Mouse (Mus musculus) heart, embryonic 16.5 days (tissue): ENCODE data around the gene Batf. TPM values are rescaled to one million over a fixed set of nuclear protein-coding genes. Genes with fewer than 3 reads are reported as not detected.

Experiments used
- ATAC-seq: fragments of 200-750 bp; cut with Nextera tagmentation; replicated peaks from 2 replicates; pipeline ENCODE4 v1.8.0; 2017; ENCODE audit warnings: moderate number of reproducible peaks; ENCODE audit not compliant: insufficient read depth, low FRiP score; ENCODE audit errors: extremely low read depth
- H3K27ac ChIP-seq: fragments of 300-500 bp; sonication (generic); 2 replicates; pipeline ENCODE4 v1.5.1; 2014; ENCODE audit warnings: mild to moderate bottlenecking, low read length, control low read depth, moderate library complexity
- H3K27me3 ChIP-seq: fragments of 300-500 bp; sonication (generic); 2 replicates; pipeline ENCODE4 v1.6.1; 2014; ENCODE audit warnings: low read length, mixed read lengths; ENCODE audit not compliant: control insufficient read depth, insufficient read depth
- H3K36me3 ChIP-seq: fragments of 300-500 bp; sonication (generic); 2 replicates; pipeline ENCODE4 v1.6.1; 2014; ENCODE audit not compliant: control insufficient read depth, insufficient read depth
- H3K4me1 ChIP-seq: fragments of 300-500 bp; sonication (generic); 2 replicates; pipeline ENCODE4 v1.6.1; 2014; ENCODE audit warnings: low read length, mixed read lengths; ENCODE audit not compliant: control insufficient read depth, insufficient read depth
- H3K4me2 ChIP-seq: fragments of 300-500 bp; sonication (generic); 2 replicates; pipeline ENCODE4 v1.6.1; 2014; ENCODE audit warnings: low read depth, mild to moderate bottlenecking, control low read depth, low read length
- H3K4me3 ChIP-seq: fragments of 300-500 bp; sonication (generic); 2 replicates; pipeline ENCODE4 v1.5.1; 2014; ENCODE audit warnings: mild to moderate bottlenecking, control low read depth, low read length
- H3K9ac ChIP-seq: fragments of 300-500 bp; sonication (generic); 2 replicates; pipeline ENCODE4 v1.6.1; 2014; ENCODE audit warnings: low read length, control low read depth
- H3K9me3 ChIP-seq: fragments of 300-500 bp; sonication (generic); replicated peaks from 2 replicates; pipeline ENCODE4 v1.6.1; 2016; ENCODE audit warnings: low read length; ENCODE audit not compliant: control insufficient read depth
- WGBS: fragments of 180-500 bp; shearing (Covaris S2); extraction: QIAGEN DNeasy Blood & Tissue Kit; methylation state at CpG from one replicate; pipeline ENCODE4 v1.1.7; 2014; 5-methylcytosine and 5-hydroxymethylcytosine counted together
- microRNA-seq: library from miRNA; unstranded; fragments of <30 nt; microRNA quantifications from one replicate; pipeline ENCODE4, GENCODE M21; 2017
- polyA plus RNA-seq: library from polyadenylated mRNA; unstranded; fragments of >200 nt; fragmentation: Nextera tagmentation; extraction: Ambion mirVana; gene quantifications from 2 replicates; pipeline ENCODE4 v1.2.1, GENCODE M21; 2015

Batf gene
- polyA plus RNA-seq, 1 experiment from 2014 or later: 6.8 TPM

- no peaks in the 10 kb centered on the region for H3K9me3 ChIP-seq
- H3K4me3 ChIP-seq: no peak overlapping the region
- no peaks in the 10 kb centered on the region for H3K27me3 ChIP-seq
- H3K4me1 ChIP-seq: peaks cover 6% of the 10 kb centered on the region; the same call in 1 of the 2 replicates
- no peak overlapping the region for H3K4me2 ChIP-seq
- no peaks in the 10 kb centered on the region for H3K36me3 ChIP-seq
- no peak overlapping the region for H3K27ac ChIP-seq
- no peak for ATAC-seq
- H3K9ac ChIP-seq: no peak overlapping the region
- WGBS: 84% methylated on average over 9 of the region's 9 CpGs
Observed at GRCm38 (mm10) chr12:85749861-85750260, 63.4 kb downstream of the Batf start.

GRCm38 (mm10) chr12:85752116-85752515 lies 65.6 kb downstream of the Batf start:
- Histone ChIP-seq H3K36me3 (no peaks in the 10 kb centered on the region), H3K27me3 (no peaks in the 10 kb centered on the region), H3K4me2 (no peak overlapping the region), H3K27ac (no peak overlapping the region), H3K4me3 (no peak overlapping the region), H3K4me1 (0 out of 2 replicates have a peak, but pooled peaks cover 2% of the 10 kb centered on the region), H3K9me3 (no peaks in the 10 kb centered on the region), H3K9ac (no peak overlapping the region)
- WGBS: 84% methylated on average over 6 of the region's 6 CpGs
- ATAC-seq: no peak

- 43% methylated on average over 2 of the region's 2 CpGs for WGBS
- Histone ChIP-seq H3K4me2 (no peak overlapping the region), H3K4me1 (0 out of 2 replicates have a peak, but pooled peaks cover 2% of the 10 kb centered on the region), H3K27me3 (no peaks in the 10 kb centered on the region), H3K36me3 (no peaks in the 10 kb centered on the region), H3K9ac (no peak overlapping the region), H3K4me3 (no peak overlapping the region), H3K27ac (no peak overlapping the region), H3K9me3 (no peaks in the 10 kb centered on the region)
- ATAC-seq: no peak
Observed at GRCm38 (mm10) chr12:85753223-85753622, 66.8 kb downstream of the Batf start.

GRCm38 (mm10) chr12:85754611-85755265 lies 68.3 kb downstream of the Batf start:
- 0 out of 2 replicates have a peak, but pooled peaks cover 2% of the 10 kb centered on the region for H3K4me1 ChIP-seq
- H3K9ac ChIP-seq: no peak overlapping the region
- 56% methylated on average over 5 of the region's 5 CpGs for WGBS
- H3K27ac ChIP-seq: no peak overlapping the region
- no peak for ATAC-seq
- H3K9me3 ChIP-seq: no peaks in the 10 kb centered on the region
- H3K4me3 ChIP-seq: no peak overlapping the region
- no peaks in the 10 kb centered on the region for H3K27me3 ChIP-seq
- H3K36me3 ChIP-seq: no peaks in the 10 kb centered on the region
- no peak overlapping the region for H3K4me2 ChIP-seq

GRCm38 (mm10) chr12:85756455-85756854 lies 70.0 kb downstream of the Batf start:
- Histone ChIP-seq H3K9me3 (no peaks in the 10 kb centered on the region), H3K9ac (no peak overlapping the region), H3K27ac (no peak overlapping the region), H3K27me3 (no peaks in the 10 kb centered on the region), H3K36me3 (no peaks in the 10 kb centered on the region), H3K4me1 (peaks cover 4% of the 10 kb centered on the region; the same call in 1 of the 2 replicates), H3K4me2 (no peak overlapping the region), H3K4me3 (no peak overlapping the region)
- ATAC-seq: no peak
- WGBS: 57% methylated on average over 3 of the region's 3 CpGs

- Histone ChIP-seq H3K9me3 (no peaks in the 10 kb centered on the region), H3K27me3 (no peaks in the 10 kb centered on the region), H3K9ac (no peak overlapping the region), H3K4me2 (no peak overlapping the region), H3K4me3 (no peak overlapping the region), H3K27ac (no peak overlapping the region), H3K36me3 (no peaks in the 10 kb centered on the region), H3K4me1 (peaks cover 8% of the 10 kb centered on the region; the same call in 1 of the 2 replicates)
- WGBS: 41% methylated on average over 3 of the region's 3 CpGs
- no peak for ATAC-seq
Observed at GRCm38 (mm10) chr12:85757074-85757473, 70.6 kb downstream of the Batf start.

Small RNA genes within 50 kb of the gene (microRNA-seq; reads per million reads assigned to microRNA genes)
- gene Gm47285: not detected

Other genes starting within 250 kb of the Batf start
- gene Fos, start 212.8 kb upstream of the Batf start, polyA plus RNA-seq: 5.0 and 6.6 TPM in 2 replicates
- gene Jdp2, start 87.6 kb upstream of the Batf start, polyA plus RNA-seq: 0.34 and 0.37 TPM in 2 replicates
- 10.4 and 11.0 TPM in 2 replicates for gene Flvcr2, start 59.9 kb downstream of the Batf start, polyA plus RNA-seq
- 56.3 and 65.6 TPM in 2 replicates for gene Erg28, start 137.9 kb downstream of the Batf start, polyA plus RNA-seq
- 14.9 and 15.5 TPM in 2 replicates for gene Ttll5, start 138.0 kb downstream of the Batf start, polyA plus RNA-seq